Mouse (Mus musculus) ES-Bruce4 (cell line): ENCODE measurements at regions not wholly inside any gene's neighbourhood (a gene's known extent, or its start where the extent isn't known, plus 50 kb on each side); places are given as distances from the start of the nearest gene placed in this dataset.

Source experiments
- CTCF ChIP-seq: IDR thresholded peaks from one replicate; pipeline ENCODE4 v1.8.1; 2011; ENCODE audit warnings: low read depth, low read length
- POLR2A ChIP-seq: IDR thresholded peaks from one replicate; pipeline ENCODE4 v1.8.1; 2011; ENCODE audit warnings: low read length; ENCODE audit not compliant: insufficient read depth

DNA sequence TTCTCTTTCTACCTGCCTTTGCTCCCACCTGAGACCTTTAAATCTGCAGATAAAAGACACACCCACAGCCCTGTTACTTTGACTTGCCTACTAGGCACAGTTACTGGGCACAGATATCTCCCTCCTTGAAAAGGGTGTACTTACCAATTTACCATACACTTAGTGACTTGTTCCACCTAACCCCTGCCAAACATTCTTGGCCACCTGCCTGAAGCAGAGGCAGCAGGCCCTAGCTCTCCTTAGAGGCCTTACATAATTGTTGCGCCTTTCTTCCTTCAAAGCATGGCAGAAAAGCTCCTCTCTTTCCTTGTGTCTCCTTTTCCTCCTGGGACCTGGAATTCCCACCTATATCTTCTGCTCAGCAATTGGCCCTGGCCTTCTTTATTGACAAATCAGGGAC lies 80.4 kb upstream of the Tent5a start:
- no peak for TF ChIP-seq CTCF
- no peak for TF ChIP-seq POLR2A
